Mouse (Mus musculus): ENCODE data around the gene Mrpl45.

Mrpl45 gene

DNA sequence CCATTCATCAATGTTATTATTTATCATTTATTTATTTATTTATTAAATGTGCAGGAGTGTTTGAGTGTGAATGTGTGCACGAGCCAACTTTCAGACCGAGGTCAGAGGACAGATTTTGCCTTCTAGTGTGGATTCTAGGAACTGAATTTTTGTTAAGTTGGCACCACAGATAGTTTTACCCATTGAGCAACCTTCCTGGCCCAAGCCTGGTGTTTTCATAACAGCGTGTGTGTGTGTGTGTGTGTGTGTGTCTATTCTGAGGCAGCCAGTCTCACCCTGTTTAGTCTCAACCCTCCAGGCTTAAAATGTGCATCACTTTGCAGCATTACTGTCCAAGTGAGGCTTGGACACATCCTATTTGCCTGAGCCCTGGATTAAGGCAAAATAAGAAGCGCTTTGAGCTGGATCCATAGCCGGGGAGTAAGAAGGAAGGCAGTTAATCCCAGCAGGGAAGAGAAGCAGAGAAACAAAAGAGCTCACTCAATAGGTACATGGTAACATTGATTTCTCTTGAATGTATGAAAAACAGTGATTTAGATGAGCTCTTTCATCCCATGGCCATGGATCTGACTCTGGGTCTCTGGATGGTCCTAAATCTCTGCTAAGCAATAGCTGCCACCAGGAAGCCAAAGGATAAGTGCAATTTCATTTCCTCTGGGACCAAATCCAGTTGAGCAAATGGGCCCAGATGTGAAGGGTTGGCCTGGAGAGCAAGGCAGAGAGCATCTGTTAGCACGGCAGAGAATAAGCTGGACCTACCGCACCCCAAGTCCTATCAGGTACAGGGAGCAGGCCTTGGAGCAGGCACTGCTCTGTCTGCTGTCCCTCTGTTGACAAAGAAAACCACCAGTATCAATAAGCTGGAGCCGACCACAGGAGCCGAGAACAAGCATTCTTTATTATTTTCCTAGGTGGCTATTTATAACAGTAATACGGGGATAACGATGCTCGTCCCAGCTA, 16.0 kb downstream of the Mrpl45 start:
- DNase-seq (ENCODE audit: low spot score in 2 of 2), result no peak

GRCm38 (mm10) chr11:97333044-97333443, 17.5 kb downstream of the Mrpl45 start:
- no peak for DNase-seq (ENCODE audit: low spot score in 2 of 2)

GRCm38 (mm10) chr11:97333896-97334295, 18.4 kb downstream of the Mrpl45 start:
- no peak for DNase-seq (ENCODE audit: low spot score in 2 of 2)

DNA sequence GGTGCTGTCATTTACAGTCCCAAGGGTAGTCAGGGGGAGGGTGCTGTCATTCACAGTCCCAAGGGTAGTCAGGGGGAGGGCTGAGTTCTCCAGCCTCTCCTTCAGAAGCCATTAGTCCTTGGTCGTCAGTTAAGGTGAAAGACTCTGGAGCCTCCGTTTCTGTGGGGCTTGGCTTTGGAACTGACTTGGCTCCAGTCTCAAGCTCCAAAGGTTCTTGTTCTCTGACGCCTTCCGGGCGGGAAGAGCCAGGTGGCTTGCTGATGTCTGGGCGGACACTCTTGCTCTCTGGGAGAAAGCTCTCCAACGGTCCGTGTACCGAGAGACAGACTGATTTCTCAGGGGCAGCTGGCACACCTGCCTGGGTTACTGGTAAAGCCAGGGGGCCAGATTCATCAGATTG, 18.9 kb downstream of the Mrpl45 start:
- no peak for DNase-seq (ENCODE audit: low spot score in 2 of 2)

DNA sequence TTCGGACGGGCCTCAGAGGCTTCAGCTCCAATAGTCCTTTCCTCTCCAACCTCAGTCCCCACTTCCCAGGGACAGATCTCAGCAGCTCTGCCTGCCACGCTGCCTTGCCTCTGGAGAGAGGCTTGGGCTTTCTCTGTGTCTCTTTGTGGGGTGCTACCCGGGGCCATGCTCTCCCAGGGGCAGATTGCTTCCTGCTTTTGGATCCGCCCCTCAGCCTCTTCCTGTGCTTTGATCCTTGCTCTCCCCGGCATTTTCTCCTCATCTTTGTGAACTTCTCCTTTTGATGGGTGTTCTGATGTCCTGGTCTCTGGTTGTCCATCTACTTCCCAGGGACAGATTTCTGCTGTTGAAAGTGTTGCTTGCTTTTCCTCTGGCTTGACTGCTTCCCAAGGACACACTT, 20.7 kb downstream of the Mrpl45 start:
- no peak for DNase-seq (ENCODE audit: low spot score in 2 of 2)

DNA sequence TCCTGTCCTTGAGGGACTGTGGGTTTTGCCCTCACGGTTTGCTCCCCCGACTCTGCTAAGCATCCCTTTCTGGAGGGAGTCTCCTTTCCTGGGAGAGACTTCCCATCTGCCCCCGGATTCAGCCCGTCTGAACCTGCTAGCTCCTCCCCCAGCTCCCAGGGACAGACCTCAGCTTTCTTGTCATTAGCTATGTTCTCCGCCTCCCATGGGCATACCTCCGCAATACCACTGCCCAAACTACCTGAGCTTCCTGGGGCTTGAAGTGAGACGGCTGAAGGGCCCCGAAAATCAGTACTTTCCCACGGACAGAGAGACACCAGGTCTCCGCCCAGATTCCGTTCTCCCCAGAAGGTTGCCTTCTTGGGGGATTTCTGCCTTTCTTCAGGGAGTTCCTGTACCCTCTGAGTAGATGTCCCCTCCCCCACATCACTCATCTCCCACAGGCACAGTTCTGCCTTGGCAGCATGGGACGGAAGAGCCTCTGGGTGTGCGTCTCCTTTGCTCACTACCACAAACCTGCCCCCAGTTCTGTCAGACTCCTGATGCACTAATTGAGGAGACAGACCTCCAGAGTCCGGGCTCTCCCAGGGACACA, 21.3 kb downstream of the Mrpl45 start:
- DNase-seq (ENCODE audit: low spot score in 2 of 2), result no peak

DNA sequence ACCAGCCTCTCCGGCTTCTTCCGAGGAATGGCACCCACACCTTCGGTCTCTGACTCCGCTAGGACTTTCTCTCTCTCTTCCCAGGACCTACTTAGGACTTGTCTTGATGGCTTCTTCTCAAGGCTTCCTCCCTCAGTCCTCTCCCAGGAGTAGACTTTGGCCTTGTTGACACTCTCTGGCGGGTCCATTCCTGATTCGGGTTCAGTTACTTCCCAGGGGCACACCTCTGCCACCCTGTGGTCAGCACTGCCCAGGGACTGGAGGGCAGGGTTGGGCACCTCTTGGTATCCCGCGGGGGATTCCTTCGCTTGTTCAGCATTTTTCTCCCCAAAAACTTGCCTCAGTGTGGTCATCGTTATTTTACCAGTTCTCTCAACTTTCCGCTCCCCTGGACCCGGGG, 21.8 kb downstream of the Mrpl45 start:
- no peak for DNase-seq (ENCODE audit: low spot score in 2 of 2)

DNA sequence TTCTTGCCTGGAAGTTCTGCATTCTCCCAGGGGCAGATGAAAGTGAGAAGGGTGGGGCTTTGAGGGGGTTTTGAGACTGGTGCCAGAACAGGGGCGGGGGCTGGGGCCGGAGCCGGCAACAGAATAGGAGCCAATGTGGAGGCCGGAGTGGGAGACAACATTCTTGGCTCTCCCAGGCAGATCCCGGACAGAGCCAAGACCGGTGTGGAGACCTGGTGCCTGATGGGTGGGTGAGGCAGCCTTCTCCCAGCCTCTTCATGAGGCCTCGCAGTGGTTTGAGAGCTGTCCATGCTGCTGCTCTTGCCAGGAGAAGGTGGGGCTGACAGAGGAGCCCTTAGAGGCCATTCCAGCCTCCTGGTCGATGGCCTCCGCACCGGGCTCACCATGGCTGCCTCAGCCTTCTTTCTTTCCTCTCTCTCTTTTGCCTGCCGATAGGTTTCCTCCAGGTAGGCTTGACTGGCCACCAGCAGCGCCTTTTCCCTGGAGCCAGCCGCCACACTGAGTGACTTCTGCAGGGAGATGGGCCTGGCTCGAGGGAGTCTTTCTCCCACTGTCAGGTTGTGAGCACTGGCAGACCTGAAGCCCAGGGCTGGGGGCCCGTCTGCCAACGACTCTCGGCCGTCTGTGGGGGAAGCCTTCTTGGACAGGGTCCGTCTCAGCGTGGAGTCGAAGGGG, 22.9 kb downstream of the Mrpl45 start:
- DNase-seq (ENCODE audit: low spot score in 2 of 2), result no peak

GRCm38 (mm10) chr11:97338977-97339315, 23.4 kb downstream of the Mrpl45 start:
- peak; percentile 21 to 46 for DNase-seq (ENCODE audit: low spot score in 2 of 2)

- no peak for DNase-seq (ENCODE audit: low spot score in 2 of 2)
Observed at GRCm38 (mm10) chr11:97343175-97343574, 27.7 kb downstream of the Mrpl45 start.

GRCm38 (mm10) chr11:97343619-97344018, 28.1 kb downstream of the Mrpl45 start:
- no peak for DNase-seq (ENCODE audit: low spot score in 2 of 2)

- DNase-seq (ENCODE audit: low spot score in 2 of 2), result no peak
Observed at GRCm38 (mm10) chr11:97345446-97345845, 29.9 kb downstream of the Mrpl45 start.

- no peak for DNase-seq (ENCODE audit: low spot score in 2 of 2)
Observed at GRCm38 (mm10) chr11:97346383-97346782, 30.9 kb downstream of the Mrpl45 start.

- DNase-seq (ENCODE audit: low spot score in 2 of 2), result no peak
Observed at GRCm38 (mm10) chr11:97347291-97347690, 31.8 kb downstream of the Mrpl45 start.

GRCm38 (mm10) chr11:97350035-97350434, 34.5 kb downstream of the Mrpl45 start:
- peak; percentile 62 to 70 for DNase-seq (ENCODE audit: low spot score in 2 of 2)

GRCm38 (mm10) chr11:97352027-97352684, 36.6 kb downstream of the Mrpl45 start, which contains the start of gene Gpr179:
Gene Gpr179, minus strand, starts transcription at chr11:97352077.
- no peak for DNase-seq (ENCODE audit: low spot score in 2 of 2)

DNA sequence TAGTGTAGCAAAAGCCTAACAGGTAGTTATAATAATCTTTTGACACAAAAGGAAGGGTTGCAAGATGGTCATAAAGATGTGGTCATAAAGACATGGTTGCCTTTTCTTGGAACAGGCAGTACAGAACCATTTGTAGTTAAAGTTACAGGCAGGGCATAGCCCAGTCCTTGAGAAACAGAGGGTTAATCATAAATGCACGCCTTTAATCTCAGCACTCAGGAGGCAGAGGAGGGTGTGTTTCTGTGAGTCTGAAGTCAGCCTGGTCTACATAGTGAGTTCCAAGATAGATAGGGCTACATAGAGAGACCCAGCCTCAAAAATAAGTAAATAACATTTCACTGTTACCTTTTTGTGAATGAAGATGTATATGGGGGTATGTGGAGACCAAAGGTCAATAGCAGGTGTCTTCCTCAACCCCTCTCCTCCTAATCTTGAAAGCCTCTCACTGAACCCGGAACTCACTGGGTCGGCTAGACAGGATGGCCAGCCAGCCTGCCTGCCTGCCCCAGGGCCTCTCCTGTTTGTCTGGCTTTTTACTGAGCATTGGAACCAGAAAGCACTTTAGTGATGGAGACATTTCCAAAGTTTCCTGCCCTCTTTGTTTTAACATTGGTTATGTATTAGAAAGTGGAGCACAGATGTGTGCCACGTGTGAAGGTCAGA, 37.5 kb downstream of the Mrpl45 start:
- DNase-seq (ENCODE audit: low spot score in 2 of 2), result no peak

DNA sequence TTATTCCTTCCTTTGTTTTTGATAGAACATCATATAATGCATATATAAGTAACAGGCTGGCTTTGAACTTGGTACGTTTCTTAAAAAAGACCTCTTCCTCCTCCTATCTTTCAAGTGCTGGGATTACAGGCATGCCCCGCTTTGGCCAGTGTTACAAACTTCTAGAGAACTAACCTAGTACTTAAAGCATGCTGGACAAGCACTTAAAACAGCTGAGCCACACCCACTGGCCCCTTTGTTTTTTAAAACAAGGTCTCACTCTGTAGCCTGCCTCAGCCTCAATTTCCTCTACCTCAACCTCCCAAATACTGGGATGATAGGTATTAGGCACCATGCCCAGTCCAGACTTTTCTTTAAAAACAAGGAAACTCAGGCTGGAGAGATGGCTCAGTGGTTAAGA, 39.1 kb downstream of the Mrpl45 start:
- DNase-seq (ENCODE audit: low spot score in 2 of 2), result no peak

- no peak for DNase-seq (ENCODE audit: low spot score in 2 of 2)
Observed at GRCm38 (mm10) chr11:97355247-97355646, 39.7 kb downstream of the Mrpl45 start.

- peak; percentile 77 to 83 for DNase-seq (ENCODE audit: low spot score in 2 of 2)
Observed at GRCm38 (mm10) chr11:97357663-97358062, 42.1 kb downstream of the Mrpl45 start.

GRCm38 (mm10) chr11:97361948-97362648, 46.6 kb downstream of the Mrpl45 start, which contains the start of gene Socs7:
Gene Socs7, plus strand, starts transcription at chr11:97362551.
- DNase-seq (ENCODE audit: low spot score in 2 of 2), result peak; percentile 90 to 93

Data from frontal cortex, postnatal 36 days (tissue).